Mouse (Mus musculus) lung, postnatal 14 days (tissue): ENCODE results near the gene Gpm6b.
A peak's percentile ranks its signal among the peaks of the same experiment; 100 is the strongest.

ENCODE experiments used
- DNase-seq: peaks from one replicate; pipeline ENCODE4 v3.0.0; 2021

Gpm6b gene

GRCm38 (mm10) chrX:166307437-166308222, 68.9 kb downstream of the Gpm6b start:
- DNase-seq: no peak

- peak; percentile 8 for DNase-seq
Measured at GRCm38 (mm10) chrX:166308798-166309197, 70.1 kb downstream of the Gpm6b start.

GRCm38 (mm10) chrX:166315251-166315650, 76.5 kb downstream of the Gpm6b start:
- DNase-seq: no peak

- peak; percentile 1 for DNase-seq
Measured at GRCm38 (mm10) chrX:166316552-166317375, 78.1 kb downstream of the Gpm6b start.

- DNase-seq: no peak
Measured at GRCm38 (mm10) chrX:166317376-166317679, 78.6 kb downstream of the Gpm6b start.

- no peak for DNase-seq
Measured at GRCm38 (mm10) chrX:166323226-166323625, 84.5 kb downstream of the Gpm6b start.

GRCm38 (mm10) chrX:166327621-166328020, 88.9 kb downstream of the Gpm6b start:
- DNase-seq: no peak

- no peak for DNase-seq
Measured at GRCm38 (mm10) chrX:166328219-166328901, 89.6 kb downstream of the Gpm6b start.

- DNase-seq: peak; percentile 22
Measured at GRCm38 (mm10) chrX:166328904-166329451, 90.3 kb downstream of the Gpm6b start.

GRCm38 (mm10) chrX:166334516-166335136, 95.9 kb downstream of the Gpm6b start:
- DNase-seq: no peak

- DNase-seq: no peak
Measured at GRCm38 (mm10) chrX:166338353-166338752, 99.6 kb downstream of the Gpm6b start.

- no peak for DNase-seq
Measured at GRCm38 (mm10) chrX:166338784-166339520, 100.2 kb downstream of the Gpm6b start.

GRCm38 (mm10) chrX:166339911-166340310, 101.2 kb downstream of the Gpm6b start:
- DNase-seq: no peak

GRCm38 (mm10) chrX:166341795-166342194, 103.1 kb downstream of the Gpm6b start:
- DNase-seq: no peak

GRCm38 (mm10) chrX:166344228-166345015, 105.7 kb downstream of the Gpm6b start:
- DNase-seq: no peak

- no peak for DNase-seq
Measured at GRCm38 (mm10) chrX:166348086-166348485, 109.4 kb downstream of the Gpm6b start.

GRCm38 (mm10) chrX:166348634-166349033, 109.9 kb downstream of the Gpm6b start:
- DNase-seq: no peak

- peak; percentile 72 for DNase-seq
Measured at GRCm38 (mm10) chrX:166351790-166352189, 113.1 kb downstream of the Gpm6b start.

- no peak for DNase-seq
Measured at GRCm38 (mm10) chrX:166353412-166353811, 114.7 kb downstream of the Gpm6b start.

GRCm38 (mm10) chrX:166354913-166355312, 116.2 kb downstream of the Gpm6b start:
- no peak for DNase-seq

GRCm38 (mm10) chrX:166356276-166356675, 117.6 kb downstream of the Gpm6b start:
- no peak for DNase-seq
